Mouse (Mus musculus): ENCODE measurements around the gene Nkx3-2. TPM values are rescaled to one million over a fixed set of nuclear protein-coding genes. Genes with fewer than 3 reads are reported as not detected.
A peak's percentile ranks its signal among the peaks of the same experiment; 100 is the strongest.

Nkx3-2 gene
- polyA plus RNA-seq, 1 experiment from 2014 or later = 0.27 TPM

- Histone ChIP-seq H3K27me3 (ENCODE audit: control insufficient read depth, insufficient read depth, low read length) (no peaks in the 10 kb centered on the region), H3K9ac (ENCODE audit: low read length) (no peak overlapping the region), H3K27ac (ENCODE audit: low read depth, low read length) (no peak overlapping the region), H3K4me3 (ENCODE audit: low read depth, low read length) (no peak overlapping the region), H3K9me3 (ENCODE audit: control insufficient read depth, low read length) (no peaks in the 10 kb centered on the region), H3K36me3 (ENCODE audit: control insufficient read depth, insufficient read depth, low read length) (peaks cover 13% of the 10 kb centered on the region), H3K4me2 (no peak overlapping the region), H3K4me1 (ENCODE audit: control insufficient read depth, insufficient read depth, low read length) (no peaks in the 10 kb centered on the region)
- ATAC-seq (ENCODE audit: low FRiP score) = no peak
- no peak for DNase-seq (ENCODE audit: low spot score, missing footprints)
- WGBS = 93% methylated on average over 2 of the region's 2 CpGs
These were observed 26.2 kb upstream of the Nkx3-2 start for GRCm38 (mm10) chr5:41790517-41790916.

GRCm38 (mm10) chr5:41788877-41789276 lies 24.6 kb upstream of the Nkx3-2 start:
- Histone ChIP-seq H3K4me3 (ENCODE audit: low read depth, low read length) (no peak overlapping the region), H3K36me3 (ENCODE audit: control insufficient read depth, insufficient read depth, low read length) (peaks cover 8% of the 10 kb centered on the region), H3K4me1 (ENCODE audit: control insufficient read depth, insufficient read depth, low read length) (no peaks in the 10 kb centered on the region)

GRCm38 (mm10) chr5:41781890-41782289 lies 17.6 kb upstream of the Nkx3-2 start:
- DNase-seq (ENCODE audit: low spot score, missing footprints) (no peak), ATAC-seq (ENCODE audit: low FRiP score) (no peak)
- H3K9me3 ChIP-seq (ENCODE audit: control insufficient read depth, low read length) = no peaks in the 10 kb centered on the region
- no peak overlapping the region for H3K27ac ChIP-seq (ENCODE audit: low read depth, low read length)
- H3K36me3 ChIP-seq (ENCODE audit: control insufficient read depth, insufficient read depth, low read length) = peaks cover 2% of the 10 kb centered on the region; the same call in 1 of the 2 replicates
- no peaks in the 10 kb centered on the region for H3K27me3 ChIP-seq (ENCODE audit: control insufficient read depth, insufficient read depth, low read length)
- no peak overlapping the region for H3K4me3 ChIP-seq (ENCODE audit: low read depth, low read length)
- no peak overlapping the region for H3K4me2 ChIP-seq
- WGBS = 95% methylated on average over 5 of the region's 5 CpGs
- H3K9ac ChIP-seq (ENCODE audit: low read length) = no peak overlapping the region
- H3K4me1 ChIP-seq (ENCODE audit: control insufficient read depth, insufficient read depth, low read length) = no peaks in the 10 kb centered on the region

More at GRCm38 (mm10) chr5:41788877-41789276, 24.6 kb upstream of the Nkx3-2 start:
- ATAC-seq (ENCODE audit: low FRiP score) = no peak
- no peak overlapping the region for H3K9ac ChIP-seq (ENCODE audit: low read length)
- no peak overlapping the region for H3K4me2 ChIP-seq
- WGBS = 80% methylated on average over 6 of the region's 6 CpGs
- no peaks in the 10 kb centered on the region for H3K27me3 ChIP-seq (ENCODE audit: control insufficient read depth, insufficient read depth, low read length)
- H3K9me3 ChIP-seq (ENCODE audit: control insufficient read depth, low read length) = no peaks in the 10 kb centered on the region
- DNase-seq (ENCODE audit: low spot score, missing footprints) = no peak
- no peak overlapping the region for H3K27ac ChIP-seq (ENCODE audit: low read depth, low read length)

- Histone ChIP-seq H3K4me2 (no peak overlapping the region), H3K27ac (ENCODE audit: low read depth, low read length) (no peak overlapping the region), H3K9me3 (ENCODE audit: control insufficient read depth, low read length) (no peaks in the 10 kb centered on the region), H3K9ac (ENCODE audit: low read length) (no peak overlapping the region), H3K27me3 (ENCODE audit: control insufficient read depth, insufficient read depth, low read length) (no peaks in the 10 kb centered on the region), H3K36me3 (ENCODE audit: control insufficient read depth, insufficient read depth, low read length) (no peaks in the 10 kb centered on the region), H3K4me1 (ENCODE audit: control insufficient read depth, insufficient read depth, low read length) (no peaks in the 10 kb centered on the region), H3K4me3 (ENCODE audit: low read depth, low read length) (no peak overlapping the region)
- 80% methylated on average over 3 of the region's 3 CpGs for WGBS
- DNase-seq (ENCODE audit: low spot score, missing footprints) = no peak
- no peak for ATAC-seq (ENCODE audit: low FRiP score)
These were observed 15.7 kb upstream of the Nkx3-2 start for GRCm38 (mm10) chr5:41780026-41780425.

GRCm38 (mm10) chr5:41775728-41776127 lies 11.4 kb upstream of the Nkx3-2 start:
- Histone ChIP-seq H3K9ac (ENCODE audit: low read length) (no peak overlapping the region), H3K4me3 (ENCODE audit: low read depth, low read length) (no peak overlapping the region), H3K27me3 (ENCODE audit: control insufficient read depth, insufficient read depth, low read length) (no peaks in the 10 kb centered on the region), H3K9me3 (ENCODE audit: control insufficient read depth, low read length) (no peaks in the 10 kb centered on the region), H3K4me2 (no peak overlapping the region), H3K36me3 (ENCODE audit: control insufficient read depth, insufficient read depth, low read length) (no peaks in the 10 kb centered on the region), H3K4me1 (ENCODE audit: control insufficient read depth, insufficient read depth, low read length) (no peaks in the 10 kb centered on the region), H3K27ac (ENCODE audit: low read depth, low read length) (no peak overlapping the region)
- ATAC-seq (ENCODE audit: low FRiP score) = no peak
- no peak for DNase-seq (ENCODE audit: low spot score, missing footprints)
- WGBS = 79% methylated on average over 6 of the region's 6 CpGs

GRCm38 (mm10) chr5:41775273-41775672 lies 11.0 kb upstream of the Nkx3-2 start:
- 89% methylated on average over 3 of the region's 3 CpGs for WGBS
- no peak overlapping the region for H3K4me2 ChIP-seq
- no peaks in the 10 kb centered on the region for H3K27me3 ChIP-seq (ENCODE audit: control insufficient read depth, insufficient read depth, low read length)
- DNase-seq (ENCODE audit: low spot score, missing footprints) (no peak), ATAC-seq (ENCODE audit: low FRiP score) (no peak)
- no peak overlapping the region for H3K27ac ChIP-seq (ENCODE audit: low read depth, low read length)
- H3K4me3 ChIP-seq (ENCODE audit: low read depth, low read length) = no peak overlapping the region
- no peaks in the 10 kb centered on the region for H3K36me3 ChIP-seq (ENCODE audit: control insufficient read depth, insufficient read depth, low read length)
- no peaks in the 10 kb centered on the region for H3K4me1 ChIP-seq (ENCODE audit: control insufficient read depth, insufficient read depth, low read length)
- no peaks in the 10 kb centered on the region for H3K9me3 ChIP-seq (ENCODE audit: control insufficient read depth, low read length)
- no peak overlapping the region for H3K9ac ChIP-seq (ENCODE audit: low read length)

GRCm38 (mm10) chr5:41768382-41769040 lies 4.2 kb upstream of the Nkx3-2 start:
- ATAC-seq (ENCODE audit: low FRiP score) (no peak), DNase-seq (ENCODE audit: low spot score, missing footprints) (peak; percentile 99)
- Histone ChIP-seq H3K9ac (ENCODE audit: low read length) (no peak overlapping the region), H3K4me2 (peak overlapping the region; percentile 34), H3K36me3 (ENCODE audit: control insufficient read depth, insufficient read depth, low read length) (no peaks in the 10 kb centered on the region), H3K27me3 (ENCODE audit: control insufficient read depth, insufficient read depth, low read length) (peaks cover 41% of the 10 kb centered on the region), H3K4me3 (ENCODE audit: low read depth, low read length) (peak overlapping the region; percentile 3; the same call in 1 of the 2 replicates), H3K27ac (ENCODE audit: low read depth, low read length) (no peak overlapping the region), H3K4me1 (ENCODE audit: control insufficient read depth, insufficient read depth, low read length) (peaks cover 14% of the 10 kb centered on the region), H3K9me3 (ENCODE audit: control insufficient read depth, low read length) (no peaks in the 10 kb centered on the region)
- 5% methylated on average over 21 of the region's 21 CpGs for WGBS

- peak; percentile 96 for DNase-seq (ENCODE audit: low spot score, missing footprints)
- 0 out of 2 replicates have a peak, but pooled peaks have one; percentile 4 for ATAC-seq (ENCODE audit: low FRiP score)
- Histone ChIP-seq H3K4me1 (ENCODE audit: control insufficient read depth, insufficient read depth, low read length) (peaks cover 18% of the 10 kb centered on the region), H3K27ac (ENCODE audit: low read depth, low read length) (no peak overlapping the region), H3K9me3 (ENCODE audit: control insufficient read depth, low read length) (no peaks in the 10 kb centered on the region), H3K4me3 (ENCODE audit: low read depth, low read length) (peak overlapping the region; percentile 14), H3K27me3 (ENCODE audit: control insufficient read depth, insufficient read depth, low read length) (peaks cover 51% of the 10 kb centered on the region), H3K4me2 (peak overlapping the region; percentile 34), H3K9ac (ENCODE audit: low read length) (no peak overlapping the region), H3K36me3 (ENCODE audit: control insufficient read depth, insufficient read depth, low read length) (no peaks in the 10 kb centered on the region)
- under 1% methylated on average over 33 of the region's 33 CpGs for WGBS
These were observed 3.2 kb upstream of the Nkx3-2 start for GRCm38 (mm10) chr5:41767296-41768200.

- WGBS = 1% methylated on average over 27 of the region's 27 CpGs
These were observed 2.2 kb upstream of the Nkx3-2 start for GRCm38 (mm10) chr5:41766406-41767010.

More at GRCm38 (mm10) chr5:41766406-41767010, 2.2 kb upstream of the Nkx3-2 start:
- no peak overlapping the region for H3K9ac ChIP-seq (ENCODE audit: low read length)
- no peak overlapping the region for H3K27ac ChIP-seq (ENCODE audit: low read depth, low read length)
- no peaks in the 10 kb centered on the region for H3K9me3 ChIP-seq (ENCODE audit: control insufficient read depth, low read length)
- H3K36me3 ChIP-seq (ENCODE audit: control insufficient read depth, insufficient read depth, low read length) = no peaks in the 10 kb centered on the region
- peaks cover 61% of the 10 kb centered on the region for H3K27me3 ChIP-seq (ENCODE audit: control insufficient read depth, insufficient read depth, low read length)
- peak; percentile 95 for DNase-seq (ENCODE audit: low spot score, missing footprints)
- no peak overlapping the region for H3K4me2 ChIP-seq
- no peak overlapping the region for H3K4me3 ChIP-seq (ENCODE audit: low read depth, low read length)
- H3K4me1 ChIP-seq (ENCODE audit: control insufficient read depth, insufficient read depth, low read length) = peaks cover 18% of the 10 kb centered on the region
- ATAC-seq (ENCODE audit: low FRiP score) = no peak
